Mouse (Mus musculus) neural tube, embryonic 15.5 days (tissue): ENCODE measurements at regions not wholly inside any gene's neighbourhood (a gene's known extent, or its start where the extent isn't known, plus 50 kb on each side); places are given as distances from the start of the nearest gene placed in this dataset.

Experiments used
- ATAC-seq: fragments of 200-750 bp; cut with Nextera tagmentation; 2 replicates; pipeline ENCODE4 v1.8.0; 2017; ENCODE audit warnings: mild to moderate bottlenecking, moderate TSS enrichment, moderate library complexity; ENCODE audit not compliant: low FRiP score
- H3K27ac ChIP-seq: fragments of 300-500 bp; sonication (generic); replicated peaks from 2 replicates; pipeline ENCODE4 v1.5.1; 2015; ENCODE audit warnings: mild to moderate bottlenecking, inconsistent platforms
- H3K27me3 ChIP-seq: fragments of 300-500 bp; sonication (generic); replicated peaks from 2 replicates; pipeline ENCODE4 v1.6.1; 2015; ENCODE audit warnings: inconsistent platforms
- H3K36me3 ChIP-seq: fragments of 300-500 bp; sonication (generic); 2 replicates; pipeline ENCODE4 v1.6.1; 2015; ENCODE audit warnings: inconsistent platforms
- H3K4me1 ChIP-seq: fragments of 300-500 bp; sonication (generic); 2 replicates; pipeline ENCODE4 v1.6.1; 2015; ENCODE audit warnings: inconsistent platforms
- H3K4me2 ChIP-seq: fragments of 300-500 bp; sonication (generic); 2 replicates; pipeline ENCODE4 v1.6.1; 2015; ENCODE audit warnings: inconsistent platforms, mild to moderate bottlenecking, moderate library complexity
- H3K4me3 ChIP-seq: fragments of 300-500 bp; sonication (generic); replicated peaks from 2 replicates; pipeline ENCODE4 v1.5.1; 2015; ENCODE audit warnings: mild to moderate bottlenecking, inconsistent platforms
- H3K9ac ChIP-seq: fragments of 300-500 bp; sonication (generic); replicated peaks from 2 replicates; pipeline ENCODE4 v1.6.1; 2015; ENCODE audit warnings: mild to moderate bottlenecking, inconsistent platforms
- H3K9me3 ChIP-seq: fragments of 300-500 bp; sonication (generic); replicated peaks from 2 replicates; pipeline ENCODE4 v1.6.1; 2016; ENCODE audit warnings: inconsistent platforms
- WGBS: fragments of 180-500 bp; shearing (Covaris S2); methylation state at CpG from one replicate; pipeline ENCODE4 v1.1.7; 2015; ENCODE audit warnings: mixed read lengths; 5-methylcytosine and 5-hydroxymethylcytosine counted together

DNA sequence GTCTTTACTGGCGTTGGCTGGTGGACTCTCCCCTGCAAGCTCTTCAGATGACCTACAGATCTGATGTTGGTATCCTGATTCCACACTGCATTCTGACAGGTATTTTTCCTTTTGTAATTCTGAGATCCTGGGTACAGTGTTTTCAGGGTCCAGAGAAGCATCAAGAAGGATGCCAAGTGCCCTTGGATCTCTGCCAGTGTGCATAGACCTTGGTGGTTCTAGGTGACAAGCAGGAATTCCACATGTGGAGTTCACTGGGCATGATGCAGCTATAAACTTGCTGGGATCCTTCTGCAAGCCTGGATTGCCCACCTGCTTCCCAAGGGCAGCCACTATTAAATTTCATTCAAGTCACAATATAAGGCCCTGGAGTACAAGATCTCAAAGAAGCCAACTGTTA is 100.0 kb upstream of the Frmd6 start:
- Histone ChIP-seq H3K4me1 (no peaks in the 10 kb centered on the region), H3K4me3 (no peak overlapping the region), H3K9ac (no peak overlapping the region), H3K27ac (no peak overlapping the region), H3K9me3 (no peaks in the 10 kb centered on the region), H3K36me3 (no peaks in the 10 kb centered on the region), H3K27me3 (no peaks in the 10 kb centered on the region), H3K4me2 (no peak overlapping the region)
- WGBS: 97% methylated on average over 1 of the region's 1 CpGs
- ATAC-seq: no peak

DNA sequence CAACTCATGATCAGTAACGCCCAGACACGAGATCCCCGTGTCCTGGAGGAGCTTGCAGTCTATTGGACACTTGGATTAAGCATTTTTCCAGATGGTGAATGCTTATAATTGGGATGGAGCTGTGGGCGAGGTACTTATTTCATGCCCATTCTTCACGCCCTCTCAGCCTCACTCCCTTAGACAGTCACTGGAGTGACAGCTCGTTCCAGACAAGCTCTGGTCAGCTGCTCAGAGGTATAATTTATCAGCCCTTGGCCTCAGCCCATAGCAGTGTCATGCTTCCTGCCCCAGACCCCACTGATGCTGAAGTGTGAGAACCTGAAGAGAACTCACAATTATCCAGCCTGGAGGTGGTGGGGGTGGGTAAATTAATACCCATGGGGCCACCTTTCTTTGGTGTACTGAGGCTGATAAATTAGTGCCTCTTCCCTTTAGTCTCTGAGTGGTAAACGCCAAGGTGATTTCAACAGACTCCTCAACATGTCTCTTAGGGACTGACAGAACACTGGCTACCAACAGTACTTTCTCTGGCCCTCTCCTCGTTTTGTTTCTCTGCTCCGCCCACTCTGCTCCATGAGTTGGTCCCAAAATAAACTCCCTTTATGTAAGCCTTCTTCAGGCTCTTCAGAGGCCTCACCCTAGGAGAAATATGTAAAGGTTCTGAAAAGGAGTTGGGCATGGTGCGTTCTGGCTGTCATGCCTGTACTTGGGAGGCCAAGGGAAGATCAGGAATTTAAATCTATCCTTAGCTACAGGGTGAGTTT is 97.6 kb upstream of the Frmd6 start:
- Histone ChIP-seq H3K27me3 (no peaks in the 10 kb centered on the region), H3K4me2 (no peak overlapping the region), H3K27ac (no peak overlapping the region), H3K9ac (no peak overlapping the region), H3K9me3 (no peaks in the 10 kb centered on the region), H3K4me1 (no peaks in the 10 kb centered on the region), H3K4me3 (no peak overlapping the region), H3K36me3 (no peaks in the 10 kb centered on the region)
- 71% methylated on average over 10 of the region's 10 CpGs for WGBS
- ATAC-seq: no peak

DNA sequence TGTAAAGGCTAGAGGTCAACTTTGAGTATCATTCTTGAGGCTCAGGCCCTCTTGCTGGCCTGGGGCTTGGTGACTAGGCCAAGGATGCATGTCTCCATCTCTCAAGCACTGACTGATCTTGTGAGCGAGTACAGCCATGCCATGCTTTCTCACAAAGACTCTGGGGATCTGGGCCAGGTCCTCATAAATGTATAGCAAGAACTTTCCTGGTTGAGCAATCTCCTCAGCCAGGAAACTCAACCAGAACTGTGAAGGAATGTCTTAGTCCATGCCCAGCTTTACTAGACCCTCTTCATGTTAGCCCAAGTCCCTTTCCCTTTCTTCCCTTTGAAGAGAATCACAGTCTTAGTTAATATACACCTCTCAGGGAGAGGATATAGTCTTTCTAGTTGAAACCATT is 96.9 kb upstream of the Frmd6 start:
- Histone ChIP-seq H3K4me2 (no peak overlapping the region), H3K27ac (no peak overlapping the region), H3K36me3 (no peaks in the 10 kb centered on the region), H3K27me3 (no peaks in the 10 kb centered on the region), H3K4me3 (no peak overlapping the region), H3K4me1 (no peaks in the 10 kb centered on the region), H3K9ac (no peak overlapping the region), H3K9me3 (no peaks in the 10 kb centered on the region)
- ATAC-seq: no peak
- WGBS: 93% methylated on average over 1 of the region's 1 CpGs

DNA sequence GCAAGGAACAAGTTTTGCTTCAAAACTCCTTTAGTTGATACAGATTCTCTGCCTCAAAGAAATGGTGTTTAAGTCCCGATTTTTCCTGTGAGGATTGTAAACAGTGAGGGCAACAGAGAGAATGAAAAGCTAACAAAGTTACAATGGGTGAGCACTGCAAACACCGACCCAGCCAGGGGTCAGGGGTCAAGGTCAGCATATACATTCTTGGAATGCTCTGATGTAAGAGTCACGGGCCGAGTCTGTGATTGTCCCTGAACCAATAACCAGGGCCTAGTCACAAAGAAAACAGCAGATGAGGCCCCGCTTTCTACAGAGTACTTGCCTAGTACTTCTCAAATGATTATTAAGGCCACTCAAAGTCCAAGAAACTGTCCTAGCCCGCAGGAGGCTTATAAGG is 95.4 kb upstream of the Frmd6 start:
- Histone ChIP-seq H3K27me3 (no peaks in the 10 kb centered on the region), H3K9me3 (no peaks in the 10 kb centered on the region), H3K27ac (no peak overlapping the region), H3K4me2 (no peak overlapping the region), H3K36me3 (no peaks in the 10 kb centered on the region), H3K9ac (no peak overlapping the region), H3K4me1 (no peaks in the 10 kb centered on the region), H3K4me3 (no peak overlapping the region)
- no peak for ATAC-seq
- 49% methylated on average over 6 of the region's 6 CpGs for WGBS

DNA sequence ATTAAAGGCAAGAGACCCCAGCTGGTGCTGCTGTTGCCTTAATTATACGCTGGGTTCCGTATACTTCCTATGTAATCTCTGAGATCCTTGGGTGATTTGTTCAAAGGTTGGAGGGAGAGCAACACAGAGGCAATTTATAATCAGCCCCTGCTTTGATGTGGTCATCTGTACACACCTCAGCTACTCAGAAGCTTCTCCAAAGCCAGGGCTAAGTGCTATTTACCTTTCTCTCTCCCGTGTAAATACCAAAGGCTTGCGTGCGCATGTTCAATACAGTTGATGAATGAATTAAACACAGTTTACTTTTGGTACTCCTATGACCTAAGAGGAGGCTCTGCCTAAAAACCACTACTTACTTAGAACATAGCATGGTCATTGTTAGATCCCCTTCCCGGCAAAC is 93.8 kb upstream of the Frmd6 start:
- Histone ChIP-seq H3K27me3 (no peaks in the 10 kb centered on the region), H3K4me2 (no peak overlapping the region), H3K9me3 (no peaks in the 10 kb centered on the region), H3K4me1 (no peaks in the 10 kb centered on the region), H3K4me3 (no peak overlapping the region), H3K9ac (no peak overlapping the region), H3K27ac (no peak overlapping the region), H3K36me3 (no peaks in the 10 kb centered on the region)
- no peak for ATAC-seq
- WGBS: 83% methylated on average over 6 of the region's 6 CpGs

DNA sequence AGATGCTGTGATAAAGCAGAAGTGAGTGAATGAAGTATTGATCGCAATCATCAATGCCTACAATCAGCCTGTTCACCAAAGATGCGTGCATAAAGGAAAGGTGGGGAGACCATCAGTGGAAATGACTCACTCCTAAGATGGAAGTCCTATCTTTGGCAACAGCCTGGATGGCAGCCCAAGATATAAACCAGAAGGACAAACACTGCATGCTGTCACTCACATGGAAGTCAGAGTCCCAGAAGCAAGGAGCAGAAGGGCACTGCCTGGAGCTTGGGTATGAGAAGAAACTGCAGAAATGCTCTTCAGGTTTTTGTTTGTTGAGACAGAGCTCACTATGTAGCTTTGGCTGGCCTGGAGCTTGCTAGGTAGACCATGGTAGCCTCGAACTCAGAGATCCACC is 92.7 kb upstream of the Frmd6 start:
- no peaks in the 10 kb centered on the region for H3K27me3 ChIP-seq
- no peaks in the 10 kb centered on the region for H3K4me1 ChIP-seq
- H3K4me3 ChIP-seq: no peak overlapping the region
- H3K4me2 ChIP-seq: no peak overlapping the region
- H3K27ac ChIP-seq: no peak overlapping the region
- no peaks in the 10 kb centered on the region for H3K36me3 ChIP-seq
- no peak for ATAC-seq
- no peak overlapping the region for H3K9ac ChIP-seq
- 90% methylated on average over 3 of the region's 3 CpGs for WGBS
- no peaks in the 10 kb centered on the region for H3K9me3 ChIP-seq

DNA sequence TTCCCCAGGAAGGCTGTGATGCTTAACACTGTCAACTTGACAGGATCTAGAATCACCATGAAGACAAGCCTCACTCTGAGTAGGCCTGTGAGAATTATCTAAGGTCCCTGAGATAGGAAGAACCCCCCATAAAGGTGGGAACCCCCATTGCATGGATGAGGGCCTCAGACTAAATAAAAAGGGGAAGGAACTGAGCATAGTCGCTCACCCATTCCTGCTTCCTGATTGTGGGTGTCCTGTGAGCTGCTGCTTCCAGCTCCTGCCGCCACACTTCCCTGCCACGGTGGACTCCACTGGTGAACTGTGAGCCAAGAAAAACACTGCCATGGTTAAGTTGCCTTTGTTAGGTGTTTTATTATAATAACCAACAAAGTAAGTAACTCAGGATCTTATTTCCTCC is 86.8 kb upstream of the Frmd6 start:
- H3K4me1 ChIP-seq: no peaks in the 10 kb centered on the region
- H3K4me3 ChIP-seq: no peak overlapping the region
- H3K4me2 ChIP-seq: no peak overlapping the region
- H3K9me3 ChIP-seq: no peaks in the 10 kb centered on the region
- H3K36me3 ChIP-seq: no peaks in the 10 kb centered on the region
- no peak for ATAC-seq
- no peak overlapping the region for H3K9ac ChIP-seq
- H3K27ac ChIP-seq: no peak overlapping the region
- no peaks in the 10 kb centered on the region for H3K27me3 ChIP-seq
- WGBS: 88% methylated on average over 3 of the region's 3 CpGs

DNA sequence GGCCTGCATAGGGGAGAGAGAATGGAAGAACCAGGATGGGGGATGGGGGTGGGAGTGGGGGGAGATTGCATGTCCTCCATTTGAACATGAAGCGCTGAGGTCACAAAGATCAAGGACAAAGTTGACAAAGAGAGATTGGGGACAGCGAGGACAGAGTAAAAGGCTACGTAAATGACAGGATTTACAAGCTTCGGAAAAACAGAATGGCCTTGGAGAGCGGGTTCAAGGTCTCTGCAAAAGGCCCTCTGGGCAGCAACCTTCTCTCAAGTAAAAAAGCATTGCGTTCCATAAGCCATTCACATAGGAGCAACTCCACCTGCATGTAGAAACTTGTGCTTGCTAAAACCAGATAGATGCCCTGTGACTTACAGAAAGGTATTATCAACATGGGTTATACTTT is 86.0 kb upstream of the Frmd6 start:
- Histone ChIP-seq H3K4me3 (no peak overlapping the region), H3K9me3 (no peaks in the 10 kb centered on the region), H3K4me2 (no peak overlapping the region), H3K4me1 (no peaks in the 10 kb centered on the region), H3K9ac (no peak overlapping the region), H3K27ac (no peak overlapping the region), H3K36me3 (no peaks in the 10 kb centered on the region), H3K27me3 (no peaks in the 10 kb centered on the region)
- ATAC-seq: no peak
- WGBS: 87% methylated on average over 6 of the region's 6 CpGs

DNA sequence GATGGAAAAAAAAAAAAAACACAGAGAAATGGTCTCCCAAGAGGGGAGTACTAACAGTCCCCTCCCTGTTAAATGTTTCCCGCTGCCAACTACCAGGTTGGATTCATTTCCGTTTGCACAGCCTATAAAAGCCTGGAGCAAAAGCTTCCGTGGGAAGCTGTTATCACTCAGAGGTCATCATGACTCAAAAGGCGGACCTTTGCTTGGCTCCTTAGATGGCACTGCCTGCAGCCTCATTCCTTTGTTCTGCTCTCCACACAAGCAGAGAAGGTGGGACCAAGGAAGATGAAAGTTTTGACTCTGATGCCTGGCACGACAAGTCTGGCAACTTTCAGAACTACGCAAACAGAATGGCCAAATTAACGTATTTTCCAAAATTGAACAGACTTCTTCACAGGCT is 85.5 kb upstream of the Frmd6 start:
- WGBS: 78% methylated on average over 7 of the region's 7 CpGs
- Histone ChIP-seq H3K9ac (no peak overlapping the region), H3K36me3 (no peaks in the 10 kb centered on the region), H3K4me2 (no peak overlapping the region), H3K4me3 (no peak overlapping the region), H3K4me1 (no peaks in the 10 kb centered on the region), H3K9me3 (no peaks in the 10 kb centered on the region), H3K27me3 (no peaks in the 10 kb centered on the region), H3K27ac (no peak overlapping the region)
- no peak for ATAC-seq

DNA sequence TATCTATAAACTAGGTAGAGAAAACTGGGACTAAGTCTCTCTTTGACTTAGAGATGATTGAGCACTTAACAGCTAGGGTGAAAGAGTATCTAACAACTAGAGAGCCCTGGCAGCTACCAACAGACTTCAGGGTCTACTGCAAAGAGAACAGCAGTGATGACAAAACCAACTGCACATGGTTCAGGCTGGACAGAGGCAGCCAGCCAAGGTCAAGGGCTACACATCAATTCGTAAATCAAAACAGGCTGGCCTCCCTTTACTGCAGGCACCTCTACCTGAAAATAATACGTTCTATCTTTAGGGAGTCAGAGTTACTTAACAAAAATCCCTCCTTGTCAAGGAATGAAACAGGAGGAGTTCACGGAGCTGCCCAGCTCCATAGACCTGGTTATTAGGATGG is 82.5 kb upstream of the Frmd6 start:
- Histone ChIP-seq H3K4me1 (no peaks in the 10 kb centered on the region), H3K27me3 (no peaks in the 10 kb centered on the region), H3K4me2 (no peak overlapping the region), H3K9ac (no peak overlapping the region), H3K4me3 (no peak overlapping the region), H3K9me3 (no peaks in the 10 kb centered on the region), H3K27ac (no peak overlapping the region), H3K36me3 (no peaks in the 10 kb centered on the region)
- WGBS: 83% methylated on average over 3 of the region's 3 CpGs
- no peak for ATAC-seq

DNA sequence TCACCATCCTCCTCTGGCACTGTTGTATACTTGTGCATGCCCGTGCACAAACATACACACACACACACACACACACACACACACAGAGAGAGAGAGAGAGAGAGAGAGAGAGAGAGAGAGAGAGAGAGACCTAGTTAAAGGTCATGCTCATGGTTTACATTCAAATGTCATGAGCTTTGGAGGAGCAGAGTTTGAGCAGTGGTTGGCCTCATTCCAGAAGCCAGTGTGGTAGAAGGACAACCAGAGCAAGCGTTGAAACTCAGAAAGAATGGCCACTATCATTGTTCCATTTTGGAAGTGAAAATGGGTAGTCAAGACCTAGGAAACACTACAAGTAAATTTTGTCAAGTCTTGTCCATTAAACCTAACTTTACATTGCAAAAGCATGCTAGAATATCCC is 79.6 kb upstream of the Frmd6 start:
- Histone ChIP-seq H3K4me3 (no peak overlapping the region), H3K9me3 (no peaks in the 10 kb centered on the region), H3K4me1 (0 out of 2 replicates have a peak, but pooled peaks cover 1% of the 10 kb centered on the region), H3K9ac (no peak overlapping the region), H3K27me3 (no peaks in the 10 kb centered on the region), H3K36me3 (no peaks in the 10 kb centered on the region), H3K27ac (no peak overlapping the region), H3K4me2 (no peak overlapping the region)
- 87% methylated on average over 2 of the region's 2 CpGs for WGBS
- no peak for ATAC-seq

DNA sequence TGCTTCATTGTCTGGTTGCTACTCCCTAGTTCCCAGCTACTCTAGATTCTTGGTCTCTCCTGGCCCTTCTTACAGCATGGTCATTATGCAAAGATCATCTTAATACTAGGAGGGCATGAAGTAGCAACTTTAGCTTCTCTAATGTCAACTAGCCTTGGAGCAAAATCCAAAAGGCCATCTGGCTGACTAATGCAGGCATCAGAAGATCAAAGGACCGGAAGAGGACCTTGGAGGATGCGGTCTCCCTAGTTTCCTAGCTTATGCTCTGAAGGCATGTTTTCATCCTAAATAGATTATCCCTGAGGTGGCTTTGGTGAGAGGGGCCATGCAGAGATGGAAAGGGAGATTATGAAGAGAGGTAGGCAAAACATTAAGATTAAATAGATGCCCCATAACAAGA is 75.7 kb upstream of the Frmd6 start:
- H3K27ac ChIP-seq: no peak overlapping the region
- H3K36me3 ChIP-seq: no peaks in the 10 kb centered on the region
- WGBS: 93% methylated on average over 2 of the region's 2 CpGs
- no peaks in the 10 kb centered on the region for H3K27me3 ChIP-seq
- peaks cover 15% of the 10 kb centered on the region for H3K4me1 ChIP-seq
- no peak overlapping the region for H3K9ac ChIP-seq
- no peaks in the 10 kb centered on the region for H3K9me3 ChIP-seq
- H3K4me3 ChIP-seq: no peak overlapping the region
- no peak overlapping the region for H3K4me2 ChIP-seq
- ATAC-seq: no peak
